Mouse (Mus musculus) skeletal muscle tissue, adult 2 months (tissue): Measurements from ENCODE around the gene Lce1m.
A peak's percentile ranks its signal among the peaks of the same experiment; 100 is the strongest.
"Not testable (repeated sequence)": the region's sequence is repeated elsewhere in the genome, so short reads cannot be mapped to it uniquely, and the experiment has no call there.

Experiments
- DNase-seq: peaks from one replicate; pipeline ENCODE4 v3.0.0-alpha.2; 2012; ENCODE audit warnings: low read depth, low spot score

Lce1m gene

GRCm38 (mm10) chr3:93018960-93019359 is at the start of gene Lce1m:
Gene Lce1m, minus strand, starts transcription at chr3:93019060.
- no peak for DNase-seq

GRCm38 (mm10) chr3:93068523-93068922 is 49.7 kb upstream of the Lce1m start, which contains the start of gene Gm4858:
Gene Gm4858, plus strand, starts transcription at chr3:93068823.
- not testable (repeated sequence) for DNase-seq

GRCm38 (mm10) chr3:93052826-93053474 is 34.1 kb upstream of the Lce1m start:
- DNase-seq = no peak

GRCm38 (mm10) chr3:93050182-93050581 is 31.3 kb upstream of the Lce1m start:
- no peak for DNase-seq

- no peak for DNase-seq
Observed at GRCm38 (mm10) chr3:93031450-93031849, 12.6 kb upstream of the Lce1m start.

GRCm38 (mm10) chr3:93025486-93025885 is 6.6 kb upstream of the Lce1m start:
- DNase-seq = no peak

- DNase-seq = no peak
Observed at GRCm38 (mm10) chr3:93023411-93024184, 4.7 kb upstream of the Lce1m start.

GRCm38 (mm10) chr3:93021171-93021570 is 2.3 kb upstream of the Lce1m start:
- DNase-seq = no peak

- DNase-seq = no peak
Observed at GRCm38 (mm10) chr3:93015460-93016104, 3.3 kb downstream of the Lce1m start, which contains the start of gene Crct1. Gene Crct1, minus strand, starts transcription at chr3:93015687.

- DNase-seq = no peak
Observed at GRCm38 (mm10) chr3:93014871-93015270, 4.0 kb downstream of the Lce1m start.

GRCm38 (mm10) chr3:93014378-93014801 is 4.5 kb downstream of the Lce1m start:
- DNase-seq = no peak

GRCm38 (mm10) chr3:93002843-93003242 is 16.0 kb downstream of the Lce1m start:
- no peak for DNase-seq

- DNase-seq = no peak
Observed at GRCm38 (mm10) chr3:93000621-93001020, 18.2 kb downstream of the Lce1m start.

GRCm38 (mm10) chr3:92998691-92999090 is 20.2 kb downstream of the Lce1m start:
- peak; percentile 18 for DNase-seq

GRCm38 (mm10) chr3:92991926-92992325 is 26.9 kb downstream of the Lce1m start, which contains the start of gene Lce3f:
Gene Lce3f, plus strand, starts transcription at chr3:92992226.
- no peak for DNase-seq

- no peak for DNase-seq
Observed at GRCm38 (mm10) chr3:92978484-92978883, 40.4 kb downstream of the Lce1m start.
